Mouse (Mus musculus) olfactory bulb, adult 2 months (tissue): ENCODE results near the gene Prss27. TPM values are rescaled to one million over a fixed set of nuclear protein-coding genes. Genes with fewer than 3 reads are reported as not detected.

Experiments used
- H3K27ac ChIP-seq: fragments of 200-500 bp; 2 replicates; pipeline ENCODE4 v1.5.1; 2012; ENCODE audit warnings: low read depth, low read length; ENCODE audit not compliant: insufficient read depth
- H3K4me1 ChIP-seq: fragments of 200-500 bp; 2 replicates; pipeline ENCODE4 v1.6.1; 2012; ENCODE audit warnings: low read length; ENCODE audit not compliant: control insufficient read depth, insufficient read depth
- H3K4me3 ChIP-seq: fragments of 200-500 bp; 2 replicates; pipeline ENCODE4 v1.5.1; 2012; ENCODE audit warnings: mild to moderate bottlenecking, low read depth, low read length, moderate library complexity; ENCODE audit not compliant: insufficient read depth
- CTCF ChIP-seq: fragments of 200-500 bp; IDR thresholded peaks from 2 replicates; pipeline ENCODE4 v1.5.1; 2012; ENCODE audit warnings: low read depth, mild to moderate bottlenecking, low read length, moderate library complexity; ENCODE audit not compliant: insufficient read depth
- POLR2A ChIP-seq: fragments of 200-500 bp; IDR thresholded peaks from 2 replicates; pipeline ENCODE4 v1.6.1; 2012; ENCODE audit warnings: mild to moderate bottlenecking, low read depth, low read length, moderate library complexity; ENCODE audit not compliant: insufficient read depth
- WGBS: fragments of 180-500 bp; shearing (Covaris S2); methylation state at CpG from one replicate; pipeline ENCODE4 v1.1.7; 2018; 5-methylcytosine and 5-hydroxymethylcytosine counted together
- polyA plus RNA-seq: library from polyadenylated mRNA; stranded (reverse); fragments of >200 nt; gene quantifications from 2 replicates; pipeline ENCODE4 v1.2.4, GENCODE M21; 2012; ENCODE audit warnings: low replicate concordance; ENCODE audit not compliant: missing spikeins, insufficient read depth, insufficient read length

Gene Prss27
- polyA plus RNA-seq, 1 experiment = not detected

GRCm38 (mm10) chr17:24048053-24048452, 10.1 kb downstream of the Prss27 start:
- WGBS = 85% methylated on average over 5 of the region's 5 CpGs
- no peak overlapping the region for H3K4me3 ChIP-seq
- H3K27ac ChIP-seq = no peak overlapping the region
- no peaks in the 10 kb centered on the region for H3K4me1 ChIP-seq
- TF ChIP-seq POLR2A (no peak), CTCF (no peak)

- 71% methylated on average over 8 of the region's 8 CpGs for WGBS
- no peak for TF ChIP-seq POLR2A
- TF ChIP-seq CTCF = no peak
- no peak overlapping the region for H3K27ac ChIP-seq
- H3K4me1 ChIP-seq = no peaks in the 10 kb centered on the region
- no peak overlapping the region for H3K4me3 ChIP-seq
Observed at GRCm38 (mm10) chr17:24049008-24049407, 11.1 kb downstream of the Prss27 start.

- Histone ChIP-seq H3K4me1 (0 out of 2 replicates have a peak, but pooled peaks cover 3% of the 10 kb centered on the region), H3K27ac (no peak overlapping the region), H3K4me3 (no peak overlapping the region)
- 87% methylated on average over 14 of the region's 14 CpGs for WGBS
- TF ChIP-seq CTCF (no peak), POLR2A (no peak)
Observed at GRCm38 (mm10) chr17:24056636-24057625, 19.0 kb downstream of the Prss27 start.

GRCm38 (mm10) chr17:24057730-24058245, 19.8 kb downstream of the Prss27 start:
- H3K4me1 ChIP-seq = peaks cover 4% of the 10 kb centered on the region; the same call in 1 of the 2 replicates
- TF ChIP-seq CTCF (no peak), POLR2A (no peak)
- H3K27ac ChIP-seq = no peak overlapping the region
- 85% methylated on average over 5 of the region's 5 CpGs for WGBS
- H3K4me3 ChIP-seq = no peak overlapping the region

GRCm38 (mm10) chr17:24062459-24063155, 24.7 kb downstream of the Prss27 start:
- peak overlapping the region; percentile 20; the same call in 1 of the 2 replicates for H3K27ac ChIP-seq
- WGBS = 58% methylated on average over 4 of the region's 4 CpGs
- TF ChIP-seq CTCF = no peak
- TF ChIP-seq POLR2A = no peak
- H3K4me3 ChIP-seq = no peak overlapping the region
- H3K4me1 ChIP-seq = peaks cover 14% of the 10 kb centered on the region

GRCm38 (mm10) chr17:24068271-24068670, 30.3 kb downstream of the Prss27 start:
- TF ChIP-seq POLR2A (no peak), CTCF (no peak)
- 29% methylated on average over 5 of the region's 5 CpGs for WGBS
- H3K4me3 ChIP-seq = no peak overlapping the region
- peak overlapping the region; percentile 34; the same call in 1 of the 2 replicates for H3K27ac ChIP-seq
- peaks cover 15% of the 10 kb centered on the region for H3K4me1 ChIP-seq

GRCm38 (mm10) chr17:24069531-24069930, 31.6 kb downstream of the Prss27 start:
- Histone ChIP-seq H3K4me1 (peaks cover 15% of the 10 kb centered on the region), H3K27ac (no peak overlapping the region), H3K4me3 (no peak overlapping the region)
- 86% methylated on average over 3 of the region's 3 CpGs for WGBS
- TF ChIP-seq POLR2A = no peak
- no peak for TF ChIP-seq CTCF

- Histone ChIP-seq H3K4me1 (peaks cover 3% of the 10 kb centered on the region; the same call in 1 of the 2 replicates), H3K27ac (peak within 1 kb of the TSS; percentile 40), H3K4me3 (peak within 1 kb of the TSS; percentile 67)
- WGBS = under 1% methylated on average over 62 of the region's 62 CpGs
- TF ChIP-seq CTCF = no peak
- peak; percentile 80 for TF ChIP-seq POLR2A
Observed at GRCm38 (mm10) chr17:24072919-24073696, 35.2 kb downstream of the Prss27 start, which contains the start of gene Kctd5. Kctd5 (minus strand) TSS chr17:24073485.
